Mouse (Mus musculus): Measurements from ENCODE around the gene Tubgcp6. TPM values are rescaled to one million over a fixed set of nuclear protein-coding genes. Genes with fewer than 3 reads are reported as not detected.

The Tubgcp6 gene
- total RNA-seq, 1 experiment from 2014 or later, result 13.3 TPM

DNA sequence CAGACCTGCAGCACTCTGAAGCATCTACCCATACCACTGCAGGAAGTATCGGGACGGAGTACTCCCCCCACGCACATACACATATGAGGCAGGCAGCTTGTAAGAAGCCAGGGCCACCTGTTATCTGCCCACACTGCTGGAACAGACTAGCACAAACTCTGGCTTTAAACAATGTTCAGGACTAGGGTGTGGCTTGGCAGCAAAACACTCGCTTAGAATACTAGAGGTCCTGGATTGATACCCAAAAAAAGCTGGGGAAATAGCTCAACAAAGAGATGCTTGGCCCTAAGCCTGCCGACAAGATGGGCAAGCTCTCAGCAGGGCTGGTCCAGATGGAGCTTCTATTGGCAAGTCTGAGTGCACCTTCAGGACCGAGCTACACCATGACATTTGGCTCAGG is 59.4 kb downstream of the Tubgcp6 start:
- DNase-seq, result no peak

DNA sequence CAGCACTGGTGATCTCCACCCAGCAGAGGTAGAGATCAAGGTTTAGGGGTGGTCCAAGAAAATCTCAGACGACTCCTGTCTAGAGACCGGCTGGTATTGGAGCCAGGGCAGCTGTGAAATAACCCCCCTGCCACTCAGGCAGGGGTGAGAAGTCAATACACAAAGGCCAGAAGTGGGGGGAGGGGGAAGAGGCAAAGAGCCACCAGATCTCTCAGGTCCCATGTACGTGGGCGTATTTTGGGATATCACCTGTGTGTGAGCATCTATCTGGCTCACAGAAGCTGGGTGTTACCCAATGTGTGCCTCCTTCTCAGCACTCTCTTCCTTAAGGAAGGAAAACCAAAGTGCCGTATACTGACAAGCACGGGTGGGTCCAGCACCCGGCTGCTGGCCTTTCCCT is 59.9 kb downstream of the Tubgcp6 start:
- DNase-seq, result no peak

DNA sequence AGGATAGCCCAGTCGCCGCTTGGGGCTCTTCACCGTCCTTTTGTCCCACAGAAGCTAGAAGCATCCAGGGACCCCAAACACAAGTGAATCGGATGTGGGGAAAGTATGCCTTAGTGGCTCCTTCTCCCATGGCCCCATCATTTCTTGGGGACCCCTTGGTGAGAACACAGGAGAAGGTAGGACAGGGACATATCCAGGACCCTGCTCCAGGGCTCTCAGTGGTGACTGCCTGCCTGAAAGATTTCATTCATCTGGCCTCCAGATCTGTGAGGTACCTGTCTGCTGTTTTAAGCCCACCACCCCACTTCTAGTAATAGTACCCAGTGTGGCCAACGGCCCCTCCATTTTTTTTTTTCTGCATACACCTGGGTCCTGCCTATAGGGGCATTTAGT is 60.4 kb downstream of the Tubgcp6 start:
- no peak for DNase-seq

DNA sequence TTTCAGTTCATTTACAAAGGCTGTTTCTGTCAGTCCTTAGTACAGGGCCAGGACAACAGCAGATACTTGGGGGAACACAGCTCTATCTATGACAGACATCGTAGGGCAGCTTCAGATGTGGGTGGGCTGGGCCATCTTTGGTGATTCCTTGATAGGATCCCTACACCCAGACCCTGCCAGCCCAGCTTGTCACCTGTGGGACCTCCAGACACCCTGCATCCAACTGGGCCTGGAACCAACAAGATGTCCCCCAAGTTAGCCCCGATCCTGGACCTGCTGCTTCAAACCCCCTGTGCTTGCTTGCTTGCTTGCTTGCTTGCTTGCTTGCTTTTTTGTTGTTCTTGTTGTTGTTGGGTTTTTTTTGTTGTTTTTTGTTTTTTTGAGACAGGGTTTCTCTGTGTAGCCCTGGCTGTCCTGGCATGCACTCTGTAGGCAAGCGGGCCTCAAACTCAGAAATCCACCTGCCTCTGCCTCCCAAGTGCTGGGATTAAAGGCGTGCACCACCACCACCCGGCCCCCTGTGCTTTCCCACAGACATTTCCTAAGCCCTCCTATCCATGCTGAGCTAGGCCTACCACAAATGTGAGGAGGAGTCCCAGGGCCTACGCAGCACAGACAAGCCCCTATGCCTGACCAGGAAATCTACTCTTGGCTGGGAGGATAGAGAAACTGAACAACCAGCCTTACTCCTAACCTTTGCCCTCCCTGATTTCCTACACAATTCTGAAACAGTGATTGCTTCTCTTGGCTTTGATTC is 61.0 kb downstream of the Tubgcp6 start:
- no peak for DNase-seq

DNA sequence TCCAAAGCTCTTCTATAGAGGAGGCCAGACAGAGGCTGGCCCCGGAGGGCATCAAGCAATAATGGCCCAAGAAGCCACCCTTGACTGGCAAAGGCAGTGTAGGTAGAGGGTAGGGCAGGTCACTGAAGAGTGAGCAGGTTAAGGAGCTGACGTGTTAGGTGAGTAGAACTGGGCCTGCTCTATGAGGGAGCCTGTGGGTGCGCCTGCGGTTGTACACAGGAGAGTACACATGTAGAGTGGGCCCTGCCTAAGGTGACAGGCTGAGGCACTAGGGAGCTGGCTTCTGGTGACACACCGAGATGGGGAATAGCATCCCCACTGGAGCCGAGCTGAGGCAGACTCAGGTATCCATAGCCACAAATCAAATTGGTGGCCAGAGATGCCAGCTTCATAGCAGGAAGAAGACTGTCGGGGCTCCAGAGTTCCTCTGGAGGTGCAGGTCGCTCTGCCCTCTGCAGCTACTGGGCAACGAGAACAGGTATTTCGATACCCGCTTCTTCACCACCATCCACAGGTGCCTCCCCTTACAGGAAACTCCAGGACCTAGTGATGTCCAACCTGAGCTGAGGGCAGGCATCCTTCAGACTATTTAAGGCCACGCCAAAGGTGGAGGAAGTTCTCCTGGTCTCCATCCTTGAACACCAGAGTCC is 62.0 kb downstream of the Tubgcp6 start:
- DNase-seq, result no peak

DNA sequence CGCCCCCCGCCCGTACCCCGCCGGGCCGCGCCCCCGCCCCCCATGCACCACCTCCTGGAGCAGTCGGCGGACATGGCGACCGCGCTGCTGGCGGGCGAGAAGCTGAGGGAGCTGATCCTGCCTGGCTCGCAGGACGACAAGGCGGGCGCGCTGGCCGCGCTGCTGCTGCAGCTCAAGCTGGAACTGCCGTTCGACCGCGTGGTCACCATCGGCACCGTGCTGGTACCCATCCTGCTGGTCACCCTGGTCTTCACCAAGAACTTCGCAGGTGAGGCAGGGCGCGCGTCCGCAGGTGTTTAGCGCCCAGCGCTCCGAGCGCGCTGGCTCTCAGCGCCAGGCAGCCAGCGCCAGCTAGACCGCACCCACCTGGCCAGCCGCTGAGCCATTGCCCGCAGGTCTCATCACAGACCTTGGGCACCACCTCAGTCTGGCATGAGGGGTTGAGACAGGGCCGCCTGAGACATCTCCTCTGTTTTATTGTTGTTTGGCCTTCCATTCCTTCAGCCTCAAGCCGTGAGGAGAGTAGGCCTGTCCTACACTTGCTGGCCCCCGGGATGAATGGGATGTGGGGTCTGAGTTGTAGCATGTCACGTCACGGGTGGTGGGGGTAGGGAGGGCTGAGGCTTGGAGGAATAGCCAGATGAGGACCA is 62.8 kb downstream of the Tubgcp6 start:
- peak; percentile 38 for DNase-seq

DNA sequence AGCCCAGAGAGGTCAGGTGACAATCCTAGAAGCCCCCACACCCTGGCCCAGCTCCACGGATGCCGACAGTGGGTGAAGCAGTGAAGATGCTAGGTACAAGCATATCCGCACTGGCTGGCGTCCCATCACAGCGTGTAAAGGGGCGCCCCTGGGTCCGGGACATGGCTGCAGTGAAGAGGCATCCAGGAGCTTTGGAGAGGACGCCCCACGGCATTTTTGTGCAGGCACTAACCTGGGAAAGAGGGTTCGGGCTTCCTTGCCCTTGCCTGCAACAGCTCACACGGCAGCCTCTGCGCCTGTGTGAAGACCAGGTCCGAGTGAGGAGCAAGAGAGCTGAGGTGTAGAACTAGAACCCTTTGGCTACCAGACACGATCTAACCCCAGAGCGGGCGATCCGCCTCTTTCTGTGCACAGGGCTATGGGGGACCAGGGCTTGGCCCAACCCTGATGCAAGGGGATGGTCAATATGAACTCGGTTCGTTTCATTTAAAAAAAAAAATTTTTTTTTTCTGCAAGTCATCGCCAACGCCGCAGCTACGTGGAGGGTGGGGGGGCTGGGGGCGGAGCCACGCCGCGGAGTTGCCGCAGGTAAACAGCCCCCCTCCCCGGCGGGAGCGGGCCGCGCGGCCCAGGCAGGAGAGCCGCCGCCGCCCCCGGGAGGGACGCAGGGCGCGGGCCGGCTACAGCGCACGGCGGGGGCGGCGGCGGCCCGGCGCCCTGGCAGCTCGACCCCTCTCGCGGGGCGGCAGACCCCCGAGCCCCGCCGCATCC is 63.6 kb downstream of the Tubgcp6 start, which contains the start of gene Panx2:
TSS of gene Panx2 (plus strand) at position 574 of the 771 bp plus-strand sequence.
- DNase-seq, result no peak

DNA sequence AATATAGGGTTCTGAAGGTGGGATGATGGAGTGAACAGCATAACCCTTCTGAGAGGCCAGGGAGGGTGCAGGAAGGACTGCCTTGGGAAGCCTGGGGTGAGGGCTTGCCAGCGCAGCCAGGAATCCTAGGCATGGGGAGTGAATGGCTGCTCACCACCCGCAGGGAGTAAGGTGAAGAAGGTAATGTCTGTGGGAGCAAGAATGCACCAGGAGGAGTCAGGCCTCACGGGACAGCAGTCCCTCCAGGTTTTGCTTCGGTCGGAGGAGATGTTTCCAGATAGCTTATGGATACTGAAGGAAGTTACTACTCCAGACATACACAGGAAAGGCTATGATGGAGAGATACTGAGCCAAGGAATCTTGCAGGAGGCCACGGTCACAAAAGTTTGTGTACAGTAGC is 64.2 kb downstream of the Tubgcp6 start:
- no peak for DNase-seq

DNA sequence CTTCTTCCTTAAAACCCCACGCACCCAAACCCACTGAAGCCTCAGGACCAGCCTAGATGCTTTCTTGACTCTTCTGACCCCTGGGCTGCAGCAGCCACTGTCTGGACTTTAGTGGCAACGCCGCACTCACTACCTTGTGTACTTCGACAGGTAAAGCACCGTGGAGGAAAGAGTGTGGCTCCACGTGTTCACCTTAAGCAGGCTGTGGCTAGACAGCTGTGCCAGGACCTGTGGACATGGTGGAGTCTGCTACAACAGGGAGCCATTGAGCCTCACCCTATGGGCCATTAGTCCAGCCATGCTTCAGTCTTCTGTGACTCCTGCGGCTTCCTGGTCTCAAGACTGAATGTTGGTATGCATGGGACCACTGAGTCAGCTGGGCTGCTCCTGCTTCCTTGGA is 68.2 kb downstream of the Tubgcp6 start:
- DNase-seq, result no peak

Small RNA genes lying within 50 kb of the gene (microRNA-seq; reads per million reads assigned to microRNA genes)
- gene Mir7118, result 0 reads per million in 2 experiments

Other genes with a start within 250 kb of the Tubgcp6 start
- gene Ttll8, start 168.7 kb downstream of the Tubgcp6 start, total RNA-seq (2021), result 0.11 TPM in 1 of 2 replicates, not detected in the other
- gene Mlc1, start 144.1 kb downstream of the Tubgcp6 start, total RNA-seq (2021), result 0.30 TPM in 1 of 2 replicates, not detected in the other
- not detected in 2 replicates for gene Mov10l1, start 140.2 kb downstream of the Tubgcp6 start, total RNA-seq (2021)
- gene Panx2, start 63.4 kb downstream of the Tubgcp6 start, total RNA-seq (2021), result 0.52 and 1.6 TPM in 2 replicates
- 38.2 and 47.1 TPM in 2 replicates for gene Trabd, start 48.0 kb downstream of the Tubgcp6 start, total RNA-seq (2021)
- 29.3 and 35.4 TPM in 2 replicates for gene Selenoo, start 34.0 kb downstream of the Tubgcp6 start, total RNA-seq (2021)
- 11.9 and 13.2 TPM in 2 replicates for gene Hdac10, start 5.6 kb upstream of the Tubgcp6 start, total RNA-seq (2021)
- 8.6 and 9.6 TPM in 2 replicates for gene Mapk12, start 17.6 kb upstream of the Tubgcp6 start, total RNA-seq (2021)
- gene Mapk11, start 26.5 kb upstream of the Tubgcp6 start, total RNA-seq (2021), result 5.3 and 6.4 TPM in 2 replicates
- 83.2 and 110 TPM in 2 replicates for gene Plxnb2, start 57.7 kb upstream of the Tubgcp6 start, total RNA-seq (2021)
- 5.0 and 6.2 TPM in 2 replicates for gene Dennd6b, start 73.4 kb upstream of the Tubgcp6 start, total RNA-seq (2021)
- gene Ppp6r2, start 88.4 kb upstream of the Tubgcp6 start, total RNA-seq (2021), result 41.1 and 52.4 TPM in 2 replicates
- 74.0 and 99.4 TPM in 2 replicates for gene Sbf1, start 192.2 kb upstream of the Tubgcp6 start, total RNA-seq (2021)
- not detected in 2 replicates for gene Adm2, start 199.6 kb upstream of the Tubgcp6 start, total RNA-seq (2021)
- gene Miox, start 211.3 kb upstream of the Tubgcp6 start, total RNA-seq (2021), result not detected in 2 replicates
- gene Lmf2, start 232.5 kb upstream of the Tubgcp6 start, total RNA-seq (2021), result 43.2 and 44.6 TPM in 2 replicates
- 83.3 and 85.8 TPM in 2 replicates for gene Ncaph2, start 232.6 kb upstream of the Tubgcp6 start, total RNA-seq (2021)